Mouse (Mus musculus): ENCODE results near the gene Dpy19l1. TPM values are rescaled to one million over a fixed set of nuclear protein-coding genes. Genes with fewer than 3 reads are reported as not detected.

Dpy19l1 gene
- 9.6 and 10.0 TPM in 2 replicates for polyA plus RNA-seq (2016; fragmentation: Nextera tagmentation; extraction: Ambion mirVana)

- H3K36me3 ChIP-seq: no peaks in the 10 kb centered on the region
- under 1% methylated on average over 68 of the region's 99 CpGs for WGBS
- no peaks in the 10 kb centered on the region for H3K9me3 ChIP-seq
- H3K4me2 ChIP-seq (replicated peaks): peak within 1 kb of the TSS; percentile 71
- peak within 1 kb of the TSS; percentile 93 for H3K27ac ChIP-seq (replicated peaks)
- peak within 1 kb of the TSS; percentile 79 for H3K9ac ChIP-seq (replicated peaks)
- H3K4me1 ChIP-seq: peaks cover 18% of the 10 kb centered on the region
- peak within 1 kb of the TSS; percentile 81 for H3K4me3 ChIP-seq
- peak; percentile 98 for ATAC-seq (ENCODE audit: low FRiP score, low read depth)
- no peaks in the 10 kb centered on the region for H3K27me3 ChIP-seq
Measured at GRCm38 (mm10) chr9:24503067-24503857, at the start of gene Dpy19l1. TSS of gene Dpy19l1 (minus strand) at chr9:24503140.

GRCm38 (mm10) chr9:24538159-24538558, 35.2 kb upstream of the Dpy19l1 start:
- H3K9ac ChIP-seq (replicated peaks): no peak overlapping the region
- no peak overlapping the region for H3K4me3 ChIP-seq
- no peak overlapping the region for H3K27ac ChIP-seq (replicated peaks)
- WGBS: 41% methylated on average over 2 of the region's 2 CpGs
- H3K36me3 ChIP-seq: no peaks in the 10 kb centered on the region
- H3K9me3 ChIP-seq: no peaks in the 10 kb centered on the region
- no peaks in the 10 kb centered on the region for H3K4me1 ChIP-seq
- no peaks in the 10 kb centered on the region for H3K27me3 ChIP-seq
- no peak for ATAC-seq (ENCODE audit: low FRiP score, low read depth)
- no peak overlapping the region for H3K4me2 ChIP-seq (replicated peaks)

DNA sequence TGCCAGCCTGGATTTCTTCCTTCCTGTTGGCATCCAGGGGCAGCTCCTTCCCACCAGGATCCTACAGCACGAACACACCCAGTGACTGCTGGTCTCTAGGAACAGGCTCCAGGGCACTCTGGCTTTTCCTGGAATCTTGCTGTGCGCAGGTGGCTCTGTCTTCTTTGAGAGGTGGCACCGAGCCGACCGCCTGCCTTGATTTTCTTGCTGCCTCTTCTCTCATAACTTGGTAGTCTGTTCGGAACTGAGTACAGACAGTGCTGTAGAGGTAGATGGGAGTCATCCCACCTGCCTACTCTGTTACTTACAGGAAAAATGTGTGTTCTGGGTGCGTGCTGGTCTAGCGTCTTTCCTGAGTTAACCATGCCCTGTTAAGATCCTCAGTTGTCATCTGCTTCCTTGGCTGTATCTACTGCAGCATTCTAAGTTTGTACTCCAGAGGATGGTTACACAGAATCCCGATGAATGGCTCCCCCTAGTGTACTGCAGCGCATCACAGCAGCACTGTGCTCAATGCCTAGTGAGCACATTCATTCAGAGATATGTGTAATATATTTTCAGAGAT, 13.7 kb upstream of the Dpy19l1 start:
- H3K4me1 ChIP-seq: no peaks in the 10 kb centered on the region
- H3K4me3 ChIP-seq: no peak overlapping the region
- 60% methylated on average over 10 of the region's 10 CpGs for WGBS
- H3K4me2 ChIP-seq (replicated peaks): no peak overlapping the region
- no peaks in the 10 kb centered on the region for H3K36me3 ChIP-seq
- H3K9ac ChIP-seq (replicated peaks): no peak overlapping the region
- H3K27ac ChIP-seq (replicated peaks): no peak overlapping the region
- ATAC-seq (ENCODE audit: low FRiP score, low read depth): peak; percentile 76
- no peaks in the 10 kb centered on the region for H3K9me3 ChIP-seq
- no peaks in the 10 kb centered on the region for H3K27me3 ChIP-seq

DNA sequence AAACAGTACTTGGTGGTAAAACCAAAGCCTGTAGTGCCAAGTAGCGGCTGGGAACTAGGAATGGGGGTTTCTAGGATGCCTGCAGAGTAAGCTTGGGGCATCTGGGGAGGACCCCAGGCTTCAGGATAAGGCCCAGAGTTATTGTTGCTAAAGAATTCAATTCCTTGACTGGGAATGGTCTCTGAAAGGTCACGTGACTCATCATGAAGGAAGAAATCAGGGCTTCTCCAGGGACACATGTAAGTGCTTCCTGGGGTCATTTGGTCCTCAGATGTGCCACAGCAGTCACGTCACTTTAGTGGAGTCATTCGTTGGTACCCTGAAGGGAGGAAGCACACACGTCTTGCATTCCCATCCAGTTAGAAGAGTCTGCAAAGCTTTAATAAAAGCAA, 11.1 kb upstream of the Dpy19l1 start:
- Histone ChIP-seq H3K9me3 (no peaks in the 10 kb centered on the region), H3K27me3 (no peaks in the 10 kb centered on the region), H3K4me2 (replicated peaks) (no peak overlapping the region), H3K4me1 (no peaks in the 10 kb centered on the region), H3K36me3 (no peaks in the 10 kb centered on the region), H3K27ac (replicated peaks) (no peak overlapping the region), H3K9ac (replicated peaks) (no peak overlapping the region), H3K4me3 (no peak overlapping the region)
- no peak for ATAC-seq (ENCODE audit: low FRiP score, low read depth)
- 78% methylated on average over 5 of the region's 5 CpGs for whole genome bisulfite sequencing

DNA sequence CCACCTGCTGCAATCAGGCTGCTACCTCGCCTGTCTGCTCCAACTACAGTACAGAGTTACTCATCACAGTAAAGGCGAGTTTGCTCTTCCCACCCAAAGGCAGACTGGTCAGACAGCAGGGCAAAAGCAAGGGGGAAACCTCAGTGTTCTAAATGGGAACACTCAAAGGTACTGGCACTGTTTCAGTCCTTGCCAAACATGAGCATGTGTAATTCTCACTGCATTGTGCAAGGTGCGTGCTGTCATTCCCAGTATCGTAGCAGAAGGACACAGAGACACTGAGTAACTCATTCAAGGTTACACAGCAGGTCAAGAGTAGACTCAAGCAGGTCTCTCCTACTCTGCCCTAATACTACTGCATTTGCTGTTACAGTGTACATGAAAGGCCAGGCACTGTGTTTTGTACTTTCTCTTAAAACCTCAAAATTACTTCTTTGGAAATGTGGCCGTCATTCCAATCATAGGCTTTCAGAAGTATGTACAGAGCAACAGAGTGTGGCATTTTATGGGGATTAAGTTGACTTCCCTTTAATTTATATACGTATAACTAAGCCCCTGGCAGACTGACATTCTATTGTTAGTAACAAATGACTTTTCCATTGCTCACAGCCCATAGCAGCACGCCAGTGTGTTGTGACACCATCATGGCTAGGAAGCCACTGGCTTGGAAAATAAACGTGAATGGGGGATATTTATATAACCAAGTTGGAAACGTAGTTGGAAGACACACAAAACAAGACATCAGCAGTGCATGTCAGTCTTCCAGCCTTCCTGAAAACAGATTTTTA, 10.5 kb upstream of the Dpy19l1 start:
- Histone ChIP-seq H3K4me2 (replicated peaks) (no peak overlapping the region), H3K36me3 (no peaks in the 10 kb centered on the region), H3K27ac (replicated peaks) (no peak overlapping the region), H3K9me3 (no peaks in the 10 kb centered on the region), H3K4me1 (no peaks in the 10 kb centered on the region), H3K4me3 (no peak overlapping the region), H3K9ac (replicated peaks) (no peak overlapping the region), H3K27me3 (no peaks in the 10 kb centered on the region)
- 79% methylated on average over 9 of the region's 9 CpGs for WGBS
- ATAC-seq (ENCODE audit: low FRiP score, low read depth): no peak

GRCm38 (mm10) chr9:24512121-24512539, 9.2 kb upstream of the Dpy19l1 start:
- ATAC-seq (ENCODE audit: low FRiP score, low read depth): no peak
- no peak overlapping the region for H3K27ac ChIP-seq (replicated peaks)

DNA sequence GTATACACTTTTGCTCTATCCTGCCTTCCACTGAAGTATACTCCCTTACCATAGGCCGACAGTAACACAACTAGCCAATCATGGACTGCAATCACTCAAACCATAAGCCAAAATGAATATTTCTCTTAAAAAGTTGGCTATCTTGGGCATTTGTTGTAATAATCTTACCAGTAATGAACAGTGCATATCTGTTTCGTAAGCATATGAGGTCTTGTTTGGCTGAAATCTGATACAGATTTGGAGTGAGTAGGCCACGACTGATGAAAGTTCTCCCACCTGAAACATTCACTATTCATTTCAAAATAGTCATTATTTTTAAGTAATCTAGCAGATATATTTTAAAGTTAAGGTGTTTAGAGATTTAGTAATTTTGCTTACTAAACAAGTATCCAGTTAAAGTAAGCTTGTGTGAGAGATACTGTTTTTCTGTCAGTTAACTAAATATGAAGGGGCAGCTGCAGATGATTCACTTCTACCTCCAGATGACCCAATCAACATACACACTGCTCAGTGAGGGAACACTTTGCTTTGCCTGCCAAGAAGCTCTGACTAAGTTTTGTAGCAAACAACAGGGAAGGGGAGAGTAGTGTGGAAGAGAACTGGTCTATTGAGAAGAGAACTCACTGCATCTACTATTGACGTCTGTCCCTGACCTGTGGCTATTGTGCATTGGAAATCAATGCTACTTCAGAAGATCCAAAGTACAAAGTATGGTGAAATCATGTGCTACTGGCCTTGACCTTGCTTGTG, 8.6 kb upstream of the Dpy19l1 start:
- Histone ChIP-seq H3K27ac (replicated peaks) (no peak overlapping the region), H3K27me3 (no peaks in the 10 kb centered on the region), H3K9me3 (no peaks in the 10 kb centered on the region), H3K36me3 (no peaks in the 10 kb centered on the region), H3K4me3 (no peak overlapping the region), H3K9ac (replicated peaks) (no peak overlapping the region), H3K4me2 (replicated peaks) (no peak overlapping the region), H3K4me1 (no peaks in the 10 kb centered on the region)
- 91% methylated on average over 4 of the region's 4 CpGs for WGBS
- no peak for ATAC-seq (ENCODE audit: low FRiP score, low read depth)

More at GRCm38 (mm10) chr9:24512121-24512539, 9.2 kb upstream of the Dpy19l1 start:
- no peak overlapping the region for H3K9ac ChIP-seq (replicated peaks)
- H3K36me3 ChIP-seq: no peaks in the 10 kb centered on the region
- 95% methylated on average over 5 of the region's 5 CpGs for WGBS
- H3K4me1 ChIP-seq: no peaks in the 10 kb centered on the region
- no peak overlapping the region for H3K4me3 ChIP-seq
- no peaks in the 10 kb centered on the region for H3K9me3 ChIP-seq
- H3K27me3 ChIP-seq: no peaks in the 10 kb centered on the region
- no peak overlapping the region for H3K4me2 ChIP-seq (replicated peaks)

GRCm38 (mm10) chr9:24508880-24509279, 5.9 kb upstream of the Dpy19l1 start:
- H3K27ac ChIP-seq (replicated peaks): no peak overlapping the region
- no peak overlapping the region for H3K9ac ChIP-seq (replicated peaks)
- no peak overlapping the region for H3K4me3 ChIP-seq
- H3K4me2 ChIP-seq (replicated peaks): no peak overlapping the region
- H3K9me3 ChIP-seq: no peaks in the 10 kb centered on the region
- ATAC-seq (ENCODE audit: low FRiP score, low read depth): no peak
- no peaks in the 10 kb centered on the region for H3K27me3 ChIP-seq
- H3K4me1 ChIP-seq: no peaks in the 10 kb centered on the region
- 87% methylated on average over 4 of the region's 4 CpGs for WGBS
- H3K36me3 ChIP-seq: no peaks in the 10 kb centered on the region

GRCm38 (mm10) chr9:24506510-24506909, 3.6 kb upstream of the Dpy19l1 start:
- H3K9me3 ChIP-seq: no peaks in the 10 kb centered on the region
- ATAC-seq (ENCODE audit: low FRiP score, low read depth): no peak
- H3K4me3 ChIP-seq: no peak overlapping the region
- H3K4me2 ChIP-seq (replicated peaks): no peak overlapping the region
- H3K27me3 ChIP-seq: no peaks in the 10 kb centered on the region
- H3K36me3 ChIP-seq: no peaks in the 10 kb centered on the region
- H3K4me1 ChIP-seq: peaks cover 8% of the 10 kb centered on the region
- no peak overlapping the region for H3K9ac ChIP-seq (replicated peaks)
- no peak overlapping the region for H3K27ac ChIP-seq (replicated peaks)

DNA sequence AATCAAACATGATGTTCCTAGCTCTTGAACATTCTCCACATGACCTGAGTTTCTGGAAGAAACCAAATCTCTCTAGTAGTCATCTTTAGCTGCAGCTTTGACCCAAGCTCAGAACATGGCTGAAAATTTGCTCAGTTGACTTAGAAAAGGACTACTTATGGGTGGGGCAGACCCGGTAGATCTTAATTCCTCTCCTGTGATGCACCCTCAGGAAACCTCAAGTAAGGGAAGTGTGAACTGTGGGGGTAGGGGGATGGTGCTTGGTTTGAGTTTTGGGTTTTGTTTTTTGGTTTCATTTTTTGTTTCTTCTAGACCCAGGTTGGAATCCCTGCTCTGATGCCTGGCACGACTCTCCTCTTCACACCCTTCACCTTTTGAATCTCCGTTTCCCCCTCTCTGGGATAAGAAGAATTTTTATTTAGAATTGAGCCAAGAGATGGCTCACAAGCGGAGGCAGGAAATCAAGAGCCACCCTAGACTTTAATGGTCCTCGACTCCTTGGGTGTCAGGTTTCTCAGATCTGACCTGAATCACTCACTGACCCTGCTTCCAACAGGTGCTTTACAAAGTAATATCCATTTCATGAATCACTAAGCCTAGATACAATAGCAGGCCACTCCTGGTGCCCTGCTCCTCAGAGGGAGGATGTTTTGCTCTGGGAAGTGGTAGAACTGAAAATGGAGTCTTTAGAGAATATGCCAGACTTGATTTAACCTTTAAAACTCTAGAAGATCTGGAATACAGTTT, 2.2 kb upstream of the Dpy19l1 start:
- H3K27ac ChIP-seq (replicated peaks): no peak overlapping the region
- no peak overlapping the region for H3K4me3 ChIP-seq
- H3K9ac ChIP-seq (replicated peaks): no peak overlapping the region
- WGBS: 66% methylated on average over 5 of the region's 5 CpGs
- no peaks in the 10 kb centered on the region for H3K9me3 ChIP-seq
- peaks cover 15% of the 10 kb centered on the region for H3K4me1 ChIP-seq
- no peaks in the 10 kb centered on the region for H3K36me3 ChIP-seq
- no peak overlapping the region for H3K4me2 ChIP-seq (replicated peaks)
- H3K27me3 ChIP-seq: no peaks in the 10 kb centered on the region
- no peak for ATAC-seq (ENCODE audit: low FRiP score, low read depth)

GRCm38 (mm10) chr9:24504381-24504780, 1.4 kb upstream of the Dpy19l1 start:
- Histone ChIP-seq H3K4me3 (no peak overlapping the region), H3K9ac (replicated peaks) (no peak overlapping the region), H3K36me3 (no peaks in the 10 kb centered on the region), H3K27ac (replicated peaks) (no peak overlapping the region), H3K9me3 (no peaks in the 10 kb centered on the region), H3K4me2 (replicated peaks) (no peak overlapping the region), H3K27me3 (no peaks in the 10 kb centered on the region), H3K4me1 (peaks cover 18% of the 10 kb centered on the region)
- no peak for ATAC-seq (ENCODE audit: low FRiP score, low read depth)
- 76% methylated on average over 2 of the region's 2 CpGs for WGBS
